Mouse (Mus musculus) olfactory bulb, adult 2 months (tissue): Measurements from ENCODE around the gene Cage1.

ENCODE experiments used
- CTCF ChIP-seq: fragments of 200-500 bp; IDR thresholded peaks from 2 replicates; pipeline ENCODE4 v1.5.1; 2012; ENCODE audit warnings: low read depth, mild to moderate bottlenecking, low read length, moderate library complexity; ENCODE audit not compliant: insufficient read depth
- POLR2A ChIP-seq: fragments of 200-500 bp; IDR thresholded peaks from 2 replicates; pipeline ENCODE4 v1.6.1; 2012; ENCODE audit warnings: mild to moderate bottlenecking, low read depth, low read length, moderate library complexity; ENCODE audit not compliant: insufficient read depth

- TF ChIP-seq POLR2A (no peak), CTCF (no peak)
Observed at GRCm38 (mm10) chr13:37989701-37990100, 47.2 kb downstream of the Cage1 start.
